Mouse (Mus musculus) embryonic fibroblast, embryonic 13.5 days (primary cell): Measurements from ENCODE around the gene Taf8.
"Not testable (repeated sequence)": the region's sequence is repeated elsewhere in the genome, so short reads cannot be mapped to it uniquely, and the experiment has no call there.

ENCODE experiments used
- CTCF ChIP-seq: IDR thresholded peaks from 2 replicates; pipeline ENCODE4 v1.5.1; 2011; ENCODE audit warnings: mild to moderate bottlenecking, control low read depth, low read length, moderate library complexity, borderline replicate concordance; ENCODE audit not compliant: insufficient read depth
- POLR2A ChIP-seq: IDR thresholded peaks from 2 replicates; pipeline ENCODE4 v1.6.1; 2011; ENCODE audit warnings: low read depth, mild to moderate bottlenecking, control low read depth, low read length, moderate library complexity

DNA sequence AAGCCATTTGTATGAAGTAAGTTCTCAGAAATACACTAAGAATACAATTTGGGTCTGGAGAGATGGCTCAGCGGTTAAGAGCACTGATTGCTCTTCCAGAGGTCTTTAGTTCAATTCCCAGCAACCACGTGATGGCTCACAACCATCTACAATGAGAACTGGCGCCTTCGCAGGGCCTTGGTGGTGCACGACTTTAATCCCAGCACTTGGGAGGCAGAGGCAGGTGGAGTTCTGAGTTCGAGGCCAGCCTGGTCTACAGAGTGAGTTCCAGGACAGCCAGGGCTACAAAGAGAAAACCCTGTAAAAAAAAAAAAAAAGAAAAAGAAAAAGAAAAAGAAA, 584 bp upstream of the Taf8 start:
- not testable (repeated sequence) for TF ChIP-seq POLR2A, CTCF
